Mouse (Mus musculus) lung, postnatal 0 days (tissue): Measurements from ENCODE around the gene Srxn1.

Experiments
- CTCF ChIP-seq: IDR thresholded peaks from 2 replicates; pipeline ENCODE4 v1.5.1; 2016; ENCODE audit warnings: antibody characterized with exemption, mild to moderate bottlenecking
- EP300 ChIP-seq: IDR thresholded peaks from 2 replicates; pipeline ENCODE4 v1.6.1; 2016; ENCODE audit warnings: antibody characterized with exemption, mild to moderate bottlenecking, control low read depth

- no peak for TF ChIP-seq CTCF
- no peak for TF ChIP-seq EP300
Observed at GRCm38 (mm10) chr2:152109386-152109785, 4.1 kb downstream of the Srxn1 start.
